Mouse (Mus musculus): ENCODE measurements around the gene Fam240b. TPM values are rescaled to one million over a fixed set of nuclear protein-coding genes. Genes with fewer than 3 reads are reported as not detected.
A peak's percentile ranks its signal among the peaks of the same experiment; 100 is the strongest.

The Fam240b gene
- total and polyA plus RNA-seq, 3 experiments, result not detected

GRCm38 (mm10) chr13:64447947-64448346 is 49.6 kb downstream of the Fam240b start:
- Histone ChIP-seq H3K9ac (ENCODE audit: control insufficient read depth, low read depth, low read length, poor library complexity, severe bottlenecking) (no peak overlapping the region), H3K9me3 (replicated peaks; ENCODE audit: insufficient read depth, low read length) (no peaks in the 10 kb centered on the region), H3K4me3 (ENCODE audit: control insufficient read depth in 1 of 2, insufficient read depth in 1 of 2, low read depth in 2 of 2, low read length in 2 of 2) (no peak overlapping the region), H3K79me2 (ENCODE audit: control insufficient read depth, insufficient read depth, low read length, poor library complexity) (no peaks in the 10 kb centered on the region), H3K27me3 (ENCODE audit: control insufficient read depth in 1 of 2, insufficient read depth in 2 of 2, low read length in 2 of 2) (no peaks in the 10 kb centered on the region), H3K27ac (ENCODE audit: control insufficient read depth, low read depth, low read length) (no peak overlapping the region), H3K36me3 (ENCODE audit: control insufficient read depth in 1 of 2, insufficient read depth in 2 of 2, low read length in 2 of 2) (peaks cover 0 to 22% of the 10 kb centered on the region in 2 experiments; a peak in 2 of 4 replicates), H3K4me1 (ENCODE audit: control insufficient read depth in 1 of 2, insufficient read depth in 2 of 2, low read length in 2 of 2) (peaks cover 17 to 23% of the 10 kb centered on the region in 2 experiments)
- peak; percentile 37 to 73 (median 67) for TF ChIP-seq CTCF (IDR thresholded peaks at IDR 0.05 in 2 of 3, conservative IDR thresholded peaks at IDR 0.05 in 1 of 3; ENCODE audit: control insufficient read depth in 1 of 3, insufficient read depth in 1 of 3, low read depth in 2 of 3, low read length in 3 of 3, poor library complexity in 1 of 3, severe bottlenecking in 1 of 3)
- 0 out of 2 replicates have a peak, but pooled peaks have one; percentile 9 for TF ChIP-seq MYC (IDR thresholded peaks at IDR 0.05; ENCODE audit: low read depth, low read length)
- TF ChIP-seq ZKSCAN1 (IDR thresholded peaks at IDR 0.05; ENCODE audit: low read depth, low read length), result no peak
- 0 out of 4 replicates have a peak, but pooled peaks of 1 of the 2 experiments have one; percentile 4 for TF ChIP-seq EP300 (IDR thresholded peaks at IDR 0.05; ENCODE audit: low read depth in 1 of 2, low read length in 2 of 2)
- TF ChIP-seq RAD21 (IDR thresholded peaks at IDR 0.05; ENCODE audit: low read depth, low read length), result peak; percentile 74
- TF ChIP-seq CHD2 (IDR thresholded peaks at IDR 0.05; ENCODE audit: low read length), result no peak
- TF ChIP-seq POLR2AphosphoS2 (IDR thresholded peaks at IDR 0.05; ENCODE audit: low read length), result no peak
- no peak for TF ChIP-seq SIN3A (IDR thresholded peaks at IDR 0.05; ENCODE audit: low read length)
- TF ChIP-seq SMC3 (IDR thresholded peaks at IDR 0.05; ENCODE audit: low read depth, low read length), result peak; percentile 70
- TF ChIP-seq ZNF384 (IDR thresholded peaks at IDR 0.05; ENCODE audit: low read depth, low read length), result no peak
- peak; percentile 59 for TF ChIP-seq ZC3H11A (IDR thresholded peaks at IDR 0.05; ENCODE audit: low read depth, low read length)
- peak; percentile 59 for DNase-seq (ENCODE audit: low read depth, low spot score)

GRCm38 (mm10) chr13:64445254-64445920 is 52.2 kb downstream of the Fam240b start:
- Histone ChIP-seq H3K4me1 (ENCODE audit: control insufficient read depth in 1 of 2, insufficient read depth in 2 of 2, low read length in 2 of 2) (peaks cover 15 to 20% of the 10 kb centered on the region in 2 experiments), H3K4me3 (ENCODE audit: control insufficient read depth in 1 of 2, insufficient read depth in 1 of 2, low read depth in 2 of 2, low read length in 2 of 2) (no peak overlapping the region), H3K9me3 (replicated peaks; ENCODE audit: insufficient read depth, low read length) (no peaks in the 10 kb centered on the region), H3K79me2 (ENCODE audit: control insufficient read depth, insufficient read depth, low read length, poor library complexity) (no peaks in the 10 kb centered on the region), H3K27ac (ENCODE audit: control insufficient read depth, low read depth, low read length) (no peak overlapping the region), H3K36me3 (ENCODE audit: control insufficient read depth in 1 of 2, insufficient read depth in 2 of 2, low read length in 2 of 2) (peaks cover 0 to 20% of the 10 kb centered on the region in 2 experiments; a peak in 2 of 4 replicates), H3K9ac (ENCODE audit: control insufficient read depth, low read depth, low read length, poor library complexity, severe bottlenecking) (no peak overlapping the region), H3K27me3 (ENCODE audit: control insufficient read depth in 1 of 2, insufficient read depth in 2 of 2, low read length in 2 of 2) (no peaks in the 10 kb centered on the region)
- DNase-seq (ENCODE audit: low read depth, low spot score), result peak; percentile 66
- peak; percentile 65 to 72 for TF ChIP-seq EP300 (IDR thresholded peaks at IDR 0.05; ENCODE audit: low read depth in 1 of 2, low read length in 2 of 2)
- peak; percentile 83; the same call in 1 of the 2 replicates for TF ChIP-seq MEF2A (IDR thresholded peaks at IDR 0.05; ENCODE audit: extremely low read depth, insufficient replicate concordance, low read depth, low read length, poor library complexity, severe bottlenecking)
- no peak for TF ChIP-seq USF2 (IDR thresholded peaks at IDR 0.05; ENCODE audit: borderline replicate concordance in 1 of 2, insufficient read depth in 1 of 2, low read depth in 1 of 2, low read length in 2 of 2)
- no peak for TF ChIP-seq JUND (IDR thresholded peaks at IDR 0.05; ENCODE audit: low read depth, low read length)
- no peak for TF ChIP-seq CHD1 (IDR thresholded peaks at IDR 0.05; ENCODE audit: low read depth, low read length)
- peak; percentile 82 for TF ChIP-seq TBP (IDR thresholded peaks at IDR 0.05; ENCODE audit: low read depth, low read length)
- peak; percentile 42 to 56; a peak in 3 of 4 replicates for TF ChIP-seq POLR2A (IDR thresholded peaks at IDR 0.05; ENCODE audit: control insufficient read depth in 1 of 2, insufficient read depth in 1 of 2, low read depth in 1 of 2, low read length in 2 of 2, poor library complexity in 1 of 2)
- TF ChIP-seq CHD2 (IDR thresholded peaks at IDR 0.05; ENCODE audit: low read length), result no peak
- peak; percentile 79 for TF ChIP-seq ETS1 (IDR thresholded peaks at IDR 0.05; ENCODE audit: low read depth, low read length)
- TF ChIP-seq ZNF384 (IDR thresholded peaks at IDR 0.05; ENCODE audit: low read depth, low read length), result peak; percentile 75
- 0 out of 2 replicates have a peak, but pooled peaks have one; percentile 2 for TF ChIP-seq ZC3H11A (IDR thresholded peaks at IDR 0.05; ENCODE audit: low read depth, low read length)
- no peak for TF ChIP-seq USF1 (IDR thresholded peaks at IDR 0.05; ENCODE audit: low read depth, low read length)
- no peak for TF ChIP-seq RAD21 (IDR thresholded peaks at IDR 0.05; ENCODE audit: low read depth, low read length)
- TF ChIP-seq KAT2A (conservative IDR thresholded peaks at IDR 0.05; ENCODE audit: low read depth, low read length), result no peak
- no peak for TF ChIP-seq CTCF (IDR thresholded peaks at IDR 0.05 in 2 of 3, conservative IDR thresholded peaks at IDR 0.05 in 1 of 3; ENCODE audit: control insufficient read depth in 1 of 3, insufficient read depth in 1 of 3, low read depth in 2 of 3, low read length in 3 of 3, poor library complexity in 1 of 3, severe bottlenecking in 1 of 3)
- TF ChIP-seq ZKSCAN1 (IDR thresholded peaks at IDR 0.05; ENCODE audit: low read depth, low read length), result no peak
- TF ChIP-seq MXI1 (IDR thresholded peaks at IDR 0.05; ENCODE audit: low read depth, low read length), result no peak
- TF ChIP-seq TCF12 (IDR thresholded peaks at IDR 0.05; ENCODE audit: low read depth, low read length), result peak; percentile 75
- peak; percentile 75 for TF ChIP-seq TAL1 (IDR thresholded peaks at IDR 0.05; ENCODE audit: low read length)
- peak; percentile 51; the same call in 1 of the 2 replicates for TF ChIP-seq RCOR1 (IDR thresholded peaks at IDR 0.05; ENCODE audit: low read depth, low read length)
- TF ChIP-seq E2F4 (IDR thresholded peaks at IDR 0.05; ENCODE audit: borderline replicate concordance, low read depth, low read length), result no peak
- TF ChIP-seq NRF1 (IDR thresholded peaks at IDR 0.05; ENCODE audit: insufficient read depth, low read depth, low read length, poor library complexity, severe bottlenecking), result no peak
- peak; percentile 80 for TF ChIP-seq GATA1 (IDR thresholded peaks at IDR 0.05; ENCODE audit: low read depth, low read length)
- no peak for TF ChIP-seq NELFE (IDR thresholded peaks at IDR 0.05; ENCODE audit: low read depth, low read length)

Measured in MEL (cell line).